Mouse (Mus musculus): ENCODE data around the gene Phldb1. TPM values are rescaled to one million over a fixed set of nuclear protein-coding genes. Genes with fewer than 3 reads are reported as not detected.

Gene Phldb1
- total RNA-seq, 1 experiment from 2014 or later = 18.7 TPM

GRCm38 (mm10) chr9:44733671-44734523 is 1.1 kb downstream of the Phldb1 start:
- ATAC-seq (replicated peaks in 1 of 2; ENCODE audit: insufficient read depth in 1 of 2, low FRiP score in 2 of 2, low TSS enrichment in 1 of 2, low read depth in 1 of 2, poor library complexity in 2 of 2, severe bottlenecking in 2 of 2) = peak; percentile 13 to 14; a peak in 2 of 4 replicates

GRCm38 (mm10) chr9:44732921-44733530 is 2.0 kb downstream of the Phldb1 start:
- no peak for ATAC-seq (replicated peaks in 1 of 2; ENCODE audit: insufficient read depth in 1 of 2, low FRiP score in 2 of 2, low TSS enrichment in 1 of 2, low read depth in 1 of 2, poor library complexity in 2 of 2, severe bottlenecking in 2 of 2)

GRCm38 (mm10) chr9:44732130-44732549 is 2.9 kb downstream of the Phldb1 start:
- no peak for ATAC-seq (replicated peaks in 1 of 2; ENCODE audit: insufficient read depth in 1 of 2, low FRiP score in 2 of 2, low TSS enrichment in 1 of 2, low read depth in 1 of 2, poor library complexity in 2 of 2, severe bottlenecking in 2 of 2)

- no peak for ATAC-seq (replicated peaks in 1 of 2; ENCODE audit: insufficient read depth in 1 of 2, low FRiP score in 2 of 2, low TSS enrichment in 1 of 2, low read depth in 1 of 2, poor library complexity in 2 of 2, severe bottlenecking in 2 of 2)
Measured at GRCm38 (mm10) chr9:44727441-44727840, 7.6 kb downstream of the Phldb1 start.

- ATAC-seq (replicated peaks in 1 of 2; ENCODE audit: insufficient read depth in 1 of 2, low FRiP score in 2 of 2, low TSS enrichment in 1 of 2, low read depth in 1 of 2, poor library complexity in 2 of 2, severe bottlenecking in 2 of 2) = no peak
Measured at GRCm38 (mm10) chr9:44726431-44727146, 8.4 kb downstream of the Phldb1 start.

GRCm38 (mm10) chr9:44724665-44725064 is 10.3 kb downstream of the Phldb1 start:
- ATAC-seq (replicated peaks in 1 of 2; ENCODE audit: insufficient read depth in 1 of 2, low FRiP score in 2 of 2, low TSS enrichment in 1 of 2, low read depth in 1 of 2, poor library complexity in 2 of 2, severe bottlenecking in 2 of 2) = no peak

GRCm38 (mm10) chr9:44724223-44724622 is 10.8 kb downstream of the Phldb1 start:
- no peak for ATAC-seq (replicated peaks in 1 of 2; ENCODE audit: insufficient read depth in 1 of 2, low FRiP score in 2 of 2, low TSS enrichment in 1 of 2, low read depth in 1 of 2, poor library complexity in 2 of 2, severe bottlenecking in 2 of 2)

- ATAC-seq (replicated peaks in 1 of 2; ENCODE audit: insufficient read depth in 1 of 2, low FRiP score in 2 of 2, low TSS enrichment in 1 of 2, low read depth in 1 of 2, poor library complexity in 2 of 2, severe bottlenecking in 2 of 2) = no peak
Measured at GRCm38 (mm10) chr9:44723521-44724041, 11.4 kb downstream of the Phldb1 start.

- no peak for ATAC-seq (replicated peaks in 1 of 2; ENCODE audit: insufficient read depth in 1 of 2, low FRiP score in 2 of 2, low TSS enrichment in 1 of 2, low read depth in 1 of 2, poor library complexity in 2 of 2, severe bottlenecking in 2 of 2)
Measured at GRCm38 (mm10) chr9:44723008-44723407, 12.0 kb downstream of the Phldb1 start.

- no peak for ATAC-seq (replicated peaks in 1 of 2; ENCODE audit: insufficient read depth in 1 of 2, low FRiP score in 2 of 2, low TSS enrichment in 1 of 2, low read depth in 1 of 2, poor library complexity in 2 of 2, severe bottlenecking in 2 of 2)
Measured at GRCm38 (mm10) chr9:44722575-44722974, 12.4 kb downstream of the Phldb1 start.

- no peak for ATAC-seq (replicated peaks in 1 of 2; ENCODE audit: insufficient read depth in 1 of 2, low FRiP score in 2 of 2, low TSS enrichment in 1 of 2, low read depth in 1 of 2, poor library complexity in 2 of 2, severe bottlenecking in 2 of 2)
Measured at GRCm38 (mm10) chr9:44721877-44722186, 13.2 kb downstream of the Phldb1 start.

- ATAC-seq (replicated peaks in 1 of 2; ENCODE audit: insufficient read depth in 1 of 2, low FRiP score in 2 of 2, low TSS enrichment in 1 of 2, low read depth in 1 of 2, poor library complexity in 2 of 2, severe bottlenecking in 2 of 2) = peak; percentile 64 to 80
Measured at GRCm38 (mm10) chr9:44721154-44721876, 13.7 kb downstream of the Phldb1 start.

- ATAC-seq (replicated peaks in 1 of 2; ENCODE audit: insufficient read depth in 1 of 2, low FRiP score in 2 of 2, low TSS enrichment in 1 of 2, low read depth in 1 of 2, poor library complexity in 2 of 2, severe bottlenecking in 2 of 2) = no peak
Measured at GRCm38 (mm10) chr9:44720358-44721153, 14.4 kb downstream of the Phldb1 start.

GRCm38 (mm10) chr9:44719632-44720357 is 15.2 kb downstream of the Phldb1 start:
- no peak for ATAC-seq (replicated peaks in 1 of 2; ENCODE audit: insufficient read depth in 1 of 2, low FRiP score in 2 of 2, low TSS enrichment in 1 of 2, low read depth in 1 of 2, poor library complexity in 2 of 2, severe bottlenecking in 2 of 2)

- ATAC-seq (replicated peaks in 1 of 2; ENCODE audit: insufficient read depth in 1 of 2, low FRiP score in 2 of 2, low TSS enrichment in 1 of 2, low read depth in 1 of 2, poor library complexity in 2 of 2, severe bottlenecking in 2 of 2) = no peak
Measured at GRCm38 (mm10) chr9:44718937-44719631, 15.9 kb downstream of the Phldb1 start.

- ATAC-seq (replicated peaks in 1 of 2; ENCODE audit: insufficient read depth in 1 of 2, low FRiP score in 2 of 2, low TSS enrichment in 1 of 2, low read depth in 1 of 2, poor library complexity in 2 of 2, severe bottlenecking in 2 of 2) = no peak
Measured at GRCm38 (mm10) chr9:44717822-44718242, 17.2 kb downstream of the Phldb1 start.

Data from hematopoietic stem cell, adult 5-6 weeks (primary cell).